Mouse (Mus musculus): ENCODE data around the gene Zar1l.

The Zar1l gene

GRCm38 (mm10) chr5:150485198-150485597 is 32.8 kb downstream of the Zar1l start:
- DNase-seq (ENCODE audit: low read depth, low spot score) = peak; percentile 39

GRCm38 (mm10) chr5:150478612-150479011 is 39.4 kb downstream of the Zar1l start:
- DNase-seq (ENCODE audit: low read depth, low spot score) = no peak

GRCm38 (mm10) chr5:150477364-150477763 is 40.6 kb downstream of the Zar1l start:
- no peak for DNase-seq (ENCODE audit: low read depth, low spot score)

GRCm38 (mm10) chr5:150468431-150468830 is 49.5 kb downstream of the Zar1l start:
- DNase-seq (ENCODE audit: low read depth, low spot score) = no peak

GRCm38 (mm10) chr5:150466132-150466531 is 51.8 kb downstream of the Zar1l start:
- peak; percentile 42 for DNase-seq (ENCODE audit: low read depth, low spot score)

- DNase-seq (ENCODE audit: low read depth, low spot score) = no peak
These were observed 52.7 kb downstream of the Zar1l start for GRCm38 (mm10) chr5:150465218-150465617.

- no peak for DNase-seq (ENCODE audit: low read depth, low spot score)
These were observed 53.2 kb downstream of the Zar1l start for GRCm38 (mm10) chr5:150464721-150465120.

- peak; percentile 56 for DNase-seq (ENCODE audit: low read depth, low spot score)
These were observed 58.2 kb downstream of the Zar1l start for GRCm38 (mm10) chr5:150459801-150460200.

GRCm38 (mm10) chr5:150457904-150458739 is 59.8 kb downstream of the Zar1l start:
- peak; percentile 39 for DNase-seq (ENCODE audit: low read depth, low spot score)

- peak; percentile 9 for DNase-seq (ENCODE audit: low read depth, low spot score)
These were observed 60.6 kb downstream of the Zar1l start for GRCm38 (mm10) chr5:150457165-150457903.

Data from ZHBTc4 (cell line).